Mouse (Mus musculus): Measurements from ENCODE around the gene Tspyl4. TPM values are rescaled to one million over a fixed set of nuclear protein-coding genes. Genes with fewer than 3 reads are reported as not detected.

Gene Tspyl4
- total RNA-seq, 2 experiments from 2014 or later, result 232 to 256 TPM

GRCm38 (mm10) chr10:34317217-34317606 lies 20.0 kb downstream of the Tspyl4 start:
- intact Hi-C loops (cut with DNase I), result no loop called here
- no peak for DNase-seq

GRCm38 (mm10) chr10:34320809-34321208 lies 23.6 kb downstream of the Tspyl4 start:
- no peak for DNase-seq
- intact Hi-C loops (cut with DNase I), result loop anchor here (10.0 kb wide), 1 partner anchor 286 kb away; the partner anchor contains the start of gene Trappc3l

GRCm38 (mm10) chr10:34326701-34327100 lies 29.5 kb downstream of the Tspyl4 start:
- no peak for DNase-seq
- intact Hi-C loops (cut with DNase I), result loop anchor here (10.0 kb wide), 1 partner anchor 292 kb away; the partner anchor contains the start of gene Trappc3l

- DNase-seq, result no peak
- intact Hi-C loops (cut with DNase I), result loop anchor here (10.0 kb wide), 1 partner anchor 292 kb away; the partner anchor contains the start of gene Trappc3l
These were observed 29.9 kb downstream of the Tspyl4 start for GRCm38 (mm10) chr10:34327144-34327543.

- peak; percentile 39 for DNase-seq
These were observed 31.1 kb downstream of the Tspyl4 start for GRCm38 (mm10) chr10:34328310-34328709.

GRCm38 (mm10) chr10:34341014-34341413 lies 43.8 kb downstream of the Tspyl4 start:
- intact Hi-C loops (cut with DNase I), result no loop called here
- no peak for DNase-seq

More at GRCm38 (mm10) chr10:34328310-34328709, 31.1 kb downstream of the Tspyl4 start:
- intact Hi-C loops (cut with DNase I), result loop anchor here (10.0 kb wide), 1 partner anchor 294 kb away; the partner anchor contains the start of gene Trappc3l

GRCm38 (mm10) chr10:34341886-34342285 lies 44.6 kb downstream of the Tspyl4 start:
- intact Hi-C loops (cut with DNase I), result no loop called here
- DNase-seq, result no peak

Other genes starting within 250 kb of the Tspyl4 start
- 1 to 10 TPM in 1 of 2 experiments, under 1 TPM in 1; 0.94 to 1.2 TPM for gene Calhm5, start 200.9 kb upstream of the Tspyl4 start, total RNA-seq (2021)
- gene Calhm6, start 169.5 kb upstream of the Tspyl4 start, total RNA-seq (2021), result under 1 TPM; 0.36 to 0.99 TPM
- 10 to 100 TPM; 14.8 to 14.9 TPM for gene Dse, start 89.7 kb upstream of the Tspyl4 start, total RNA-seq (2021)
- 10 to 100 TPM; 85.4 to 87.0 TPM for gene Tspyl1, start 15.3 kb upstream of the Tspyl4 start, total RNA-seq (2021)
- under 1 TPM in 1 of 2 experiments, not detected in 1; 0.10 TPM for gene Col10a1, start 92.5 kb downstream of the Tspyl4 start, total RNA-seq (2021)
- 1 to 10 TPM; 2.3 to 2.7 TPM for gene Nt5dc1, start 121.1 kb downstream of the Tspyl4 start, total RNA-seq (2021)
- under 1 TPM; 0.48 to 0.70 TPM for gene Frk, start 186.0 kb downstream of the Tspyl4 start, total RNA-seq (2021)